Comparison of ENCODE assay signal across 8 mouse cellular contexts in genomic region chr13:37482038-37482437, GRCm38 (mm10).
DNase-seq lines count a peak whose midpoint lies in the region; ATAC-seq lines count a peak whose summit lies in the region.

No protein-coding gene starts in this region.

- peaks cover 28% of the 10 kb centered on the region for H3K4me1 ChIP-seq in midbrain, embryonic 15.5 days
- peaks cover 23% of the 10 kb centered on the region for H3K4me1 ChIP-seq in midbrain, embryonic 13.5 days (replicated peaks)
- peaks cover 37% of the 10 kb centered on the region for H3K4me1 ChIP-seq in heart, embryonic 12.5 days (replicated peaks)
- peaks cover 35% of the 10 kb centered on the region for H3K4me1 ChIP-seq in limb, embryonic 10.5 days
- H3K4me1 ChIP-seq in stomach, embryonic 14.5 days (ENCODE audit: control insufficient read depth, insufficient read depth, low read length), result peaks cover 26% of the 10 kb centered on the region

- no peak for DNase-seq in limb, embryonic 10.5 days (ENCODE audit: low spot score)
- DNase-seq in embryo, embryonic 11 days, result no peak
- no peak for DNase-seq in c-Kit-positive CD71-positive TER-119-positive erythroid progenitor cells, embryonic 14.5 days (ENCODE audit: low spot score)
- no peak for DNase-seq in T-cell, adult 2 months (ENCODE audit: low spot score)

- no peak overlapping the region for H3K4me2 ChIP-seq in midbrain, embryonic 15.5 days
- no peak overlapping the region for H3K4me2 ChIP-seq in midbrain, embryonic 13.5 days (replicated peaks)
- H3K4me2 ChIP-seq in heart, embryonic 12.5 days, result no peak overlapping the region
- no peak overlapping the region for H3K4me2 ChIP-seq in stomach, embryonic 14.5 days (replicated peaks; ENCODE audit: low read depth, low read length)

- no peak overlapping the region for H3K9ac ChIP-seq in midbrain, embryonic 15.5 days
- H3K9ac ChIP-seq in midbrain, embryonic 13.5 days (replicated peaks), result no peak overlapping the region
- H3K9ac ChIP-seq in heart, embryonic 12.5 days, result peak overlapping the region; percentile 47; the same call in 1 of the 2 replicates
- no peak overlapping the region for H3K9ac ChIP-seq in stomach, embryonic 14.5 days (replicated peaks; ENCODE audit: low read depth, low read length)

- no peak for ATAC-seq in midbrain, embryonic 15.5 days (replicated peaks)
- no peak for ATAC-seq in midbrain, embryonic 13.5 days
- ATAC-seq in heart, embryonic 12.5 days (ENCODE audit: insufficient number of reproducible peaks, low FRiP score), result peak; percentile 23; the same call in 1 of the 2 replicates
- ATAC-seq in stomach, embryonic 14.5 days (ENCODE audit: insufficient number of reproducible peaks, insufficient read depth, low FRiP score, low read depth), result no peak

- no peaks in the 10 kb centered on the region for H3K36me3 ChIP-seq in midbrain, embryonic 15.5 days (replicated peaks)
- no peaks in the 10 kb centered on the region for H3K36me3 ChIP-seq in midbrain, embryonic 13.5 days
- no peaks in the 10 kb centered on the region for H3K36me3 ChIP-seq in heart, embryonic 12.5 days
- no peaks in the 10 kb centered on the region for H3K36me3 ChIP-seq in limb, embryonic 10.5 days
- no peaks in the 10 kb centered on the region for H3K36me3 ChIP-seq in stomach, embryonic 14.5 days (ENCODE audit: control insufficient read depth, insufficient read depth, low read length)

- 0 out of 2 replicates have a peak overlapping the region, but pooled peaks have one; percentile 41 for H3K27ac ChIP-seq in midbrain, embryonic 15.5 days
- no peak overlapping the region for H3K27ac ChIP-seq in midbrain, embryonic 13.5 days
- peak overlapping the region; percentile 88 for H3K27ac ChIP-seq in heart, embryonic 12.5 days (ENCODE audit: poor library complexity, severe bottlenecking)
- H3K27ac ChIP-seq in limb, embryonic 10.5 days, result peak overlapping the region; percentile 90
- peak overlapping the region; percentile 87 for H3K27ac ChIP-seq in stomach, embryonic 14.5 days (ENCODE audit: low read length)

- no peak overlapping the region for H3K4me3 ChIP-seq in midbrain, embryonic 15.5 days
- no peak overlapping the region for H3K4me3 ChIP-seq in midbrain, embryonic 13.5 days (replicated peaks)
- H3K4me3 ChIP-seq in heart, embryonic 12.5 days, result no peak overlapping the region
- H3K4me3 ChIP-seq in limb, embryonic 10.5 days, result no peak overlapping the region
- no peak overlapping the region for H3K4me3 ChIP-seq in stomach, embryonic 14.5 days (ENCODE audit: low read depth, low read length)

- H3K27me3 ChIP-seq in midbrain, embryonic 15.5 days (replicated peaks), result no peaks in the 10 kb centered on the region
- peaks cover 17% of the 10 kb centered on the region for H3K27me3 ChIP-seq in midbrain, embryonic 13.5 days
- H3K27me3 ChIP-seq in heart, embryonic 12.5 days (replicated peaks), result no peaks in the 10 kb centered on the region
- 0 out of 2 replicates have a peak, but pooled peaks cover 5% of the 10 kb centered on the region for H3K27me3 ChIP-seq in limb, embryonic 10.5 days (ENCODE audit: low read depth, poor library complexity, severe bottlenecking)
- H3K27me3 ChIP-seq in stomach, embryonic 14.5 days (ENCODE audit: control insufficient read depth, insufficient read depth, low read length), result no peaks in the 10 kb centered on the region

- WGBS in midbrain, embryonic 15.5 days, result 57% methylated on average over 2 of the region's 2 CpGs
- WGBS in midbrain, embryonic 13.5 days, result 74% methylated on average over 2 of the region's 2 CpGs
- WGBS in heart, embryonic 12.5 days, result 32% methylated on average over 2 of the region's 2 CpGs
- 55% methylated on average over 2 of the region's 2 CpGs for WGBS in limb, embryonic 10.5 days
- 30% methylated on average over 2 of the region's 2 CpGs for WGBS in stomach, embryonic 14.5 days

- H3K9me3 ChIP-seq in midbrain, embryonic 15.5 days, result no peaks in the 10 kb centered on the region
- no peaks in the 10 kb centered on the region for H3K9me3 ChIP-seq in midbrain, embryonic 13.5 days
- H3K9me3 ChIP-seq in heart, embryonic 12.5 days (replicated peaks), result no peaks in the 10 kb centered on the region
- no peaks in the 10 kb centered on the region for H3K9me3 ChIP-seq in limb, embryonic 10.5 days (replicated peaks)
- no peaks in the 10 kb centered on the region for H3K9me3 ChIP-seq in stomach, embryonic 14.5 days (ENCODE audit: control insufficient read depth, low read depth, low read length)
